Mouse (Mus musculus): ENCODE data around the gene Gm20708.

- no peak for TF ChIP-seq CHD2 (IDR thresholded peaks at IDR 0.05; ENCODE audit: low read depth, low read length)
- no peak for TF ChIP-seq HCFC1 (IDR thresholded peaks at IDR 0.05; ENCODE audit: borderline replicate concordance, insufficient read depth, low read length)
- TF ChIP-seq ZNF384 (IDR thresholded peaks at IDR 0.05; ENCODE audit: low read depth, low read length) = no peak
- TF ChIP-seq ZC3H11A (IDR thresholded peaks at IDR 0.05; ENCODE audit: borderline replicate concordance, low read depth, low read length) = no peak
These were observed 46.5 kb downstream of the Gm20708 start for GRCm38 (mm10) chr11:117855975-117856374.

Measured in ES-E14 (cell line).